Mouse (Mus musculus): ENCODE measurements at regions not wholly inside any gene's neighbourhood (a gene's known extent, or its start where the extent isn't known, plus 50 kb on each side); places are given as distances from the start of the nearest gene placed in this dataset.

DNA sequence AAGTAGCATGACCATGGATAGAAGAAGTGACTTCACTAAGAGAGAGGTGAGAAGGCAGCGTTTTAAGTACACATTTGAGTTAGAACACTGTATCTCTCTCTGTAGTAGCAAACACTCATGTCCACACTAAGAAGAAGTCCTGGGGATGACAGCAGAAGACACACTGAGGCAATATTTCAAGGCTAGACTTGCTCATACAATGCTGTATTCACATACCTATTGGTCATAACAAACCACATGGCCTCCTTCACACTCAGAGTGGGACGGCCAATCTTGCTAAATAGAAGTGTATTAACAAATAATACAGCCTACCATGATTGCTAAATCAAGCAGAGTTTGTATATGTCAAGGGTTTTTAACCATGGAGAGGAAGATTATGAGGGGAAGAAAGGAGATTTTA is 252.5 kb upstream of the Kcnj16 start:
- in situ Hi-C loops (cut with MboI, MseI): no loop called here

DNA sequence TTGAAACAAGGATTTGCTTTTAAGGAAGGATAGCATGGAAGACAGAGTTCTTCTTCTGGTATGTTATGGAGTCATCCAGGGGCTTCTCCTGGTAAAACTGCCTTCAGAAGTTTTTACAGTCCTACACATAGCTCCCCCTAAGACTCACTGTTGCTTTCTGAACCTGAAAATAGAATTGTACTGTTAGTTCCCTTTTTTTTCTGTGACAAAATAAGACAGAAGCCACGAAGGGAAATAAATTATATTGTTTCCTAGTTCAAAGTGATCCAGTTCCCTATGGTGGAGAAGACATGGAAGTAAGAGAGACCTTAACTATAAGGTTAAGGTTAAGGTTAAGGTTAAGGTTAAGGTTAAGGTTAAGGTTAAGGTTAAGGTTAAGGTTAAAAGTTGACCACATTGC is 251.5 kb upstream of the Kcnj16 start:
- in situ Hi-C loops (cut with MboI, MseI): no loop called here

DNA sequence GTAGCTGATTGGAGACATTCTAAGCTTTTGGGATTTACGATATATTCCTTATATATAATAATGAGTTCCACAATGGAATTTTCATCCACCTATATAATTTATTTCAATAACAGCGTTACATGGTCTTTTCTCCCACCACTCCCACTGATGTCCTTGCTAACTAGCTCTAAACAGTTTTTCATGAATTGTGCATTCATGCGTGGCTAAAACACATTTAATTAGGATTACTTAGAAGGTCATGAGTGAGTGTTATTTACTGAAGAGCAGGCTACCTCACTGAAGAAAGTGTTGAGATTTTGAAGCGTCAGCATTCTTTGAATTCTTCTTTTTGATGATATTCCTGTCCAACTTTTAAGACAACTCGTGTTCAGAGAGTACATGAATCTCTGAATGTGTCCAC is 245.1 kb upstream of the Kcnj16 start:
- in situ Hi-C loops (cut with MboI, MseI): no loop called here

DNA sequence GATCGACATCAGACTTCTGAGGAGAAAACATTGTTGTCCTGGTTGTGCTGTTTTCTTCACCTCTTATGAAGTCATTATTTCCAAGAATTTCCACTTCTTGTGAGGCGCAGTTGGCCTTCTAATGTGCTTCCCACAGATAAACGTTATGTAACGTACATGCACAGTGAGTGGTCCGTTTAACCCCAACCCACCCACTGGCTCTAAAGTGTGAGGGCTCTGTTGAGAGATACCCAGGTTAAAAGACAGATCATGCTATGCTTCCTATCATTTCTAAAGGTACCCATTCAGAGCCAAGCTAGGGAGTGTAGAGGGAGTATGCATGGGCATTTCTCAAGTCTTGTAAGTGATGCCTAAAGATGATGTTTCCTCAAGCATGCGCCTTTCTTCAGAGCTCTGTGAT is 243.9 kb upstream of the Kcnj16 start:
- in situ Hi-C loops (cut with MboI, MseI): no loop called here

DNA sequence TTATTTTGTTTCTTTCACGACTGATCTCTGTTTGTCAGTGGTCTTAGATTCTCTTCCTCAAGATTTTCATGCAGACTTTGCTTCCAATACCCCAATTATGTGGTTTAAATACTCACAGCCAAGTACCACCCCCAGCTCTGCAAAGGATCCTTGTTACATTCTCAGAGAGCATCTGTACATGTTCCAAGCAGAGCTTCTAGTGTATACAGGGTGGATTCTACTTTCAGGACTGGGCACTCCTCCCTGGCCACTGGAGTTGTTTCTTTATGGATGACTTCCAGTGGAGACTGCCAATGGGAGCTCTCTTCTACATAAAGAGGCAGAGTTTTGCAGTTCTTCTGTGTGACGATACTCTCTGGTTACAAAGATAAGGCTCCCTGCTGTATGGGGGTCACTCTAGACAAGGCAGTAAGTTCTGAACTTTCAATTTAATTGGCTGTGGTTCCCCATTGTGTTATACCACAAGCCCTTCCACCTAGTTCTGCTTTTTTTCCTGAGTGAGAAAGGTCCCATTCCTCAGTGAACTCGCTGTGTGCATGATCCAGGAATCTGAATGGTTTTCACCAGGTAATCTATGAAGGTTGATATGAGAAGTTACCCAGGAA is 240.4 kb upstream of the Kcnj16 start:
- in situ Hi-C loops (cut with MboI, MseI): no loop called here

DNA sequence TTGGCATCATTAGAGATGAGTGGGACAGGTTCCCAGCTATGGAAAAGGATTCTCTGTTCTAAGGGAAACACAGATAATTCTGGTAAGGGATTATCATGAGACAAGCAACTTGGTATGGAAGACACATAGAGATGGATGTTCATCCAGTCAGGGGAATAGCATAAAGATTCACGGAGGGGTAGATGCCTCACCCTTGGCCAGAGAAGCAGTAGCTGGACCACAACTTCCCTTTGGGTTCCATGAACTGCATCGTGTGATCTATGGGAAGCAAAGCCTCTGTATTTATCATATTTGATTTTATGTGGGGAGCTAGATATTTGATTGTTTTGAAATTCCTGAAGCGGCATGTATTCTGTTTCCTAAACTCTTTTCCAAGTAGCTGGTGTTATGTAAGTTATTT is 236.3 kb upstream of the Kcnj16 start:
- in situ Hi-C loops (cut with MboI, MseI): loop anchor here (10.0 kb wide), 1 partner anchor 707 kb away; no protein-coding TSS in a partner anchor

DNA sequence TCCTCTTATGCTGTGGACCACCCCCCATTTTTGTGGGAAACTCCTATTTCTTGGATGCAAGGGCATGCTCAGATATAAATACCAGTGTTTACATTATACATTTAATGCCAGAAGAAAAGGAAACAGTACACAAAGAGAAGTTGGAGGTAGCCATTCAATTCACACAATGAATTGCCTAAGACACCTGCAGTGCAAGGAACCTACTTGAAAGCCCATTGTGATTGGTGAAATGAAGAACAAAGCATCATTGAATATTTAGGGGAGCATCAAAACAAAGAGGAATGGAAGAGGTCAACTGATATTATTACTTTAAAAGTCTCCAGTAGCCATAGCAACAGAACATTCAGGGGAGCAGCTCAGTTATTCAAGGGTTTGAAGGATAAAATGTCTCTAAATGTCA is 193.7 kb upstream of the Kcnj16 start:
- in situ Hi-C loops (cut with MboI, MseI): no loop called here

DNA sequence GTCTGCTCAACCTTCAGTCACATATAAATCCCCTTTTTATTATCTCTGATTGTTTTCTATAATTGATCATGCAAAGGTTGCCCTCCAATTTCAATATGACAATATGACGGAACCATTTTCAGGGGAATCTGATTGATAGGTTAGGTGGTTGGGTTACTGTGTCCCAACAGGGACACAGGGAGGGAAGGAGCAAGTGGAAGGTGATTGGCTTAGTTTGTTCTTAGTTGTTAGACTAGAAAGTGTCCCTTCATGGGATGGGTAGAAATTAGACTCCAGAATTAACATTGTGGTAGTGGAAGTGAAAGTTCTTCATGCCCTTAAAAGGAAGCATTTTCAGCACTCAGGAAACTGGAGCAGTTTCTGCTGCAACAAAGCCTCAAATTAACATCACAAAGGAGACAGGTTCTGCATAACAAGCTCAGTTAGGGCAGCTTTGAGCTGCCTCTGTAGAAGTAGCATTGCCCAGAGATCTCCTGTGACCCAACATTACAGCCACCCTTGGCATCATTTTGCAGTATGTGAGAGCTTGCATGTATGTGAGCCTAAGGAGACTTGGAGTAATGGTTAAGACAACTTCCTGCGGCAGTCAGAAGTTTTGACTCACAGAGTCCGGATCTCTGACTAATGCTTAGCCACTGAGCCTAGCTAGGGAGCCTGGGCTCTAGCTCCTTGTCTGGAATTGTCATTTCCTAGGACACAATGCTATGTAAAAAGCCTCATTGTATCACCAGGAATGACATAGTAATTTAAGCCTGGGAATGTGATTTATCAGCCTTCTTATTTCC is 186.1 kb upstream of the Kcnj16 start:
- in situ Hi-C loops (cut with MboI, MseI): no loop called here

DNA sequence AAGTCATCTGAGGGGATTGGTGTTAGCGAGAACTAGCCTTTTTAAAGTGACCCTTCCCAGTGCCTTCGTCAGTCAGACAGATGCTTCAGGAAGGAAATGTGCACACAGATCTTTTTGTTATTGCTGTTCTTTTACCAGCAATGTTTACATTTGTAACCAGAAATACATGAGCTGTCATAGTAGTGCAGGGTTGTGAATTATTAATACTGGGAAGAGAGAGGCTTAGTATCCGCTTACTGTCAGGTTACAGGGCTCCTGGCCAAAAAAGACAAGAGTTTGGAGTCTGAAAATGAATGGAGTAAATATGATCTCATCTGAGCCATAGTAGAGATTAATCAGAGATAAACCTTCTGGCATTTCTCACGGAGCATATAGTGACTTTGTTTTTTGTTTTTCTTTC is 178.3 kb upstream of the Kcnj16 start:
- in situ Hi-C loops (cut with MboI, MseI): no loop called here

DNA sequence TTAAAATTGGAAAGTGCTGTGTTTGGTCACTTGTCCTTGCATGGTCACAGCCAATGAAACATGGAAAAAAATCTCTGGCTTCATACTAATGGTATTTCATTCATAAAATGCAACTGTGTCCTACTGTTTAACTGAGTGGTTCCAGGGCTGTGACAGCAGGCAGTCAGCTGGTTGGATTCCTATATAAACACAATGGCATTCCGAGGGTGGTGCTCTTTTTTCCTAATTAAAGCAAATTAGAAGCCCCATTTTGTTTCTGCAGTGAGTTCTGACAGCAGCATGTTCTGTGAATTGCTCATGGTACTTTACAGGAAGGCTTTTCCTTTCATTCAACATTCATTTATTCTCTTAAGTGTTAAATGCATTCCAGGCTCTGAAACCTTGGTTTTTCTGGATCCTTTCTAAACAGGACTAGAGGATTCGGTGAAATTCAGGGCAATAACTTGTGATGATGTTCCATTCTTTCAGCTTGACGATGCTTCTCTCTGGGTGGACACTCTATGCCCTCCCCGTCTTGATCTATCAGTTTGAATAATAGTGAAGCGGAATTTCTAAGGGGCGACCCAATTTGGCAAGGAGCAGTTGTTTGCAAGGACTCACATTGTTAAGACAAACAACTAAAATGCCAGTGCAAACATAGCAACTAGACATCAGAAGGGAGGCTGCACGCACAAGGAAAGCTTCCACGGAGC is 167.8 kb upstream of the Kcnj16 start:
- in situ Hi-C loops (cut with MboI, MseI): no loop called here

DNA sequence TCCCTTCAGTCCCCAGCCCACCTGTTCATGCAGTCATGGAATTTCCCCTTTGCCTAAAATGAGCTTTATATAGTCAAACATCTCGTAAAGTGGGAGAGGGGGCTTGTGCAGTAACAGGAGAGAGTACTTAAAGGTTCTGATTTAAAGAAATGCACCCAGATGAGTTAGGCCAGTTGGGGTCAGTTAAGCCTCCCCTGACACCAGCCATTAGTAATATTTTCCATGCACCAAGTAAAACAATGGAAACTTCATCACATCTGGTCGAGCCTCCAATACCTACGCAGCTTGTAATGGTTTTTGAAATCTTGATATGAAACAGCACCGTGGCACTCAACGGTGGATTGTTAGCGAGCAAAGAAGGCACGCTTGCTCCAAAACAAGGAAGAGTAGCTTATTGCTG is 165.8 kb upstream of the Kcnj16 start:
- in situ Hi-C loops (cut with MboI, MseI): no loop called here

DNA sequence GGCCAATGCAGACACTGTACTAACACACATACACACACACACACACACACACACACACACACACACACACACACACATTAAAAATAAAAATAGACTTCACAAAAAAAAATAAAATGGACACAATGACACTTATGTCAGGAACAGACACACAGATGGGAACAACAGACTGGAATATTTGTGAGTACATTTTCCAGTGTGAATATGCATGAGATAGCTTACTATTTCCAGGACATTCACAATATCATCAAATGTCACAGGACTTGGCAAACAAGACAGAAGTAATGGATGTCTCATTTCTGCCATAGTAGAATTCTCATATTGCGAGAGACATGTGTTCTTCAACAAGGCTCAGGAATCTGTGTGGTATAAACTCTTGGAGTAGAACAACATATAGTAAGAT is 163.8 kb upstream of the Kcnj16 start:
- in situ Hi-C loops (cut with MboI, MseI): no loop called here

DNA sequence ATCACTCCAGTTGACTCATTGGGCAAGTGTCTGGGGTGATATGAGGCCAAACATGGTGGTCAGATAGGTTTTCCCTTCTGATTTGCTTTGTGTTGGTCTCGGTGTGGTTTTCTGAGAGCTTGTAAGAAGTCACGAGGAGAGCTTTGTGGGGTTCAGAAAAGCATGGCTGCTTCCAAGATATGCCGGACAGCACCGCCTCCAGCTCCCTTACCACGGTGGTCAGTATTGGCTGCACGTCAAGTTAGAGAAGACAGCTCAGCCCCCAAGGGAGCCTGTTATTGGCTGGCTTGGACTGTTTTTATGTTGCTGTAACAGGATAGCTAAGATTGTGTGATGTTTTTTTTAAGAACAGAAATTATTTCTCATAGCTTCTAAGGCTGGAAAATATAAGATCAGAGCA is 154.7 kb upstream of the Kcnj16 start:
- in situ Hi-C loops (cut with MboI, MseI): no loop called here

DNA sequence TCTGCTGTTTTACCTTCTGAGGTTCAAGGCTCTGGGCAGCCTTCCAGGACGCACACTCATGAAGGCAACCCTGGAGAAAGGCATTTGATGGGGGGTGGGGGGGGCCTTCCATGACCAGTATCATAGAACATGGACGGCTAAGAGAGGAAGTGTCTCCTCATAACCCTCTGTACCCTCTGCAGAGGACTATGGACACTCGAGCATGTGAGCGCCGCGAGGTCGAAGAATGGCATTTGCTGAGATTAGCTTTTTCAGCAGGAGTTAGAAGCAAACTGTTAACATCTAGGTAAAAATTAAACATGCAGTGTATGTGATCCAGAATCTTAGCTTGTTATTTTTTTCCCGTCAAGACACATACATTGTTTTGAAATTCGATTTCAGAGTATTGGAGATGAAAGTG is 153.1 kb upstream of the Kcnj16 start:
- in situ Hi-C loops (cut with MboI, MseI): no loop called here

DNA sequence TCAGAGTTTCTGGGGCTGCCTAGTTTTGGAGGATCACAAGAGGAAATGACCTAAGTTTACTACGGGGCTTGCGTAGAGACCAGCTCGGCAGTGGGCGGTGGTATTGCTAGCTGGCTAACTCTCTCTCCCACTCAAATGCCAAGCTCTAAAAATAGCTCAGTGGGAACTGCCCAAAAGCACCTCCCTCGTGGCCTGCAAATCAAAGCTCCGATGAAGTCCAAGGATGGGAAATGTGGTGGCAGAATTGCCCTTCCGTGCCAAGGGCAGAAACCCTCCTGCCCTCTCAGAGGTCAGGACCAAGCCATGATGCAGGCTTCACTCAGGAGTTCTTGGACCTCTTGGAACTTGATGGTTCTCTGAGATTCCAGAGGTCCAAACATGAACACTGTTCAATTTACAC is 152.6 kb upstream of the Kcnj16 start:
- in situ Hi-C loops (cut with MboI, MseI): no loop called here

DNA sequence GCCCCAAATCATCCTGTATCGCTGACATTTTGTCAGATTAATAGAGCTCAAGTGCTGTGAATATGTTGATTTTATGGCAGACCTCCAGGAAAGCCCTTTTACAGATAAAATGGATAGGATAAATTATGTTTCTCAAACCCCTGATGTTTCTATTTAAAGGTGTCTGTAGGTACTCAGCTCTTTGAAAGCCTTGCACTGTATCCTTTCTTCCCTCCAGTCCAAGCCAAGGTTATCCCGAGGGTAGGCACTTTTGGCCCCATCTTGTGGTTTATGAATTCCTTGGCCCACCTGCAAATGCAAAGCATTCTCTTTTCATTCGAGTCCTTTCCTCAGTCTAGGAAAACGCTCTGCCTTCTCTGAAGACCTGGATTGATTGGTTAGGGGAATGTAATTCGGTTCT is 139.2 kb upstream of the Kcnj16 start:
- in situ Hi-C loops (cut with MboI, MseI): no loop called here

DNA sequence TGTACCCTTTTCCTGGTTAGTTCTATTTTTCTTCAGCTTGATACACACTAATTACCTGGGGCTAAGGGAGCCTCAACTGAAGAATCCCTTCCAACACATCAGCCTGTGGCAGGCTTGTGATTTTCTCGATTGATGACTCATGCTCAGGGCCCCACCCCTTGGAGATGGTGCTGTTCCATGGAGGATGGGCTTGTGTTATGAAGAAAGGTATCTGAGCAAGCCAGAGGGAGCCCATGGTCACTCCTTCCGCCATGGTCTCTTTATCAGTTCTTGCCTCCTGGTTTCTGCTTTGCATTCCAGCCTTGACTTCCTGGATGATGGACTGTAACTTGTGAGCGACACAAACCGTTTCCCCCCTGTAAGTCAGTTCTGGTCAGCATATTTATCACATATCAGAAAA is 131.1 kb upstream of the Kcnj16 start:
- in situ Hi-C loops (cut with MboI, MseI): no loop called here

DNA sequence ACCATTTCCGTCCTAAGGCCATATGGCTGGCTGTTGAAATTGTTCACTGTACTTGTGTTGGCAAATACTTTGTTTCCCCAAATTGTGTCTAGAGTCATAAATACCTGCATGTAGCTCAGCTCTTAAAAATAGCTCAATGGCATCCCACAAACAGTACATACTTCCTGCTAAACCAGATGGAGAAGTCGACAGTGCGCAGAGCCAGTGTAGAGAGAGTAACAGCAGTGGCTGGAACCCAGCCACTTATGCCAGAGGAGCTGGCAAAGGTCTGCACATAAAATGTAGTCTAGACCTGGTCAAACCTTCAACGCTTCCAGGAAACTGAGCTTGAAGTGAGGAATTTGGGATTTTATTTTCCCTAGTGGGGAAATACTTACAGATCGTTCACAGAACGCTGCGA is 128.5 kb upstream of the Kcnj16 start:
- in situ Hi-C loops (cut with MboI, MseI): no loop called here

DNA sequence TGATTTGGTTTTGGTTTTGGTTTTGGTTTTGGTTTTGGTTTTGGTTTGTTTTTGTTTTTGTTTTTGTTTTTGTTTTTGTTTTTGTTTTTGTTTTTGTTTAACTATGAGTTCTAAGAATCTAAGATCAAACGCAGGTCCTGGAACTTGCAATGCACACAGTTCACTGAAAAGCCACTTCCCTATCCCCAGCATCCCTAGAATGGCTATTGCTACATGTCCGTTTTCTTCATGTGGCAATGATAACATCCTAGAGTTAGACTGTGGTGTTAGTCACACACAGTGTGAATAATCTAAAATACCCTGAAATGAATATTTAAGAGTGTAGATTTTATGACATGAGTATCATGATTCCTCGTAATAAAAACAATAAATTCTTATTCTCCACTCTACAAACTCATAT is 99.5 kb upstream of the Kcnj16 start:
- in situ Hi-C loops (cut with MboI, MseI): no loop called here

DNA sequence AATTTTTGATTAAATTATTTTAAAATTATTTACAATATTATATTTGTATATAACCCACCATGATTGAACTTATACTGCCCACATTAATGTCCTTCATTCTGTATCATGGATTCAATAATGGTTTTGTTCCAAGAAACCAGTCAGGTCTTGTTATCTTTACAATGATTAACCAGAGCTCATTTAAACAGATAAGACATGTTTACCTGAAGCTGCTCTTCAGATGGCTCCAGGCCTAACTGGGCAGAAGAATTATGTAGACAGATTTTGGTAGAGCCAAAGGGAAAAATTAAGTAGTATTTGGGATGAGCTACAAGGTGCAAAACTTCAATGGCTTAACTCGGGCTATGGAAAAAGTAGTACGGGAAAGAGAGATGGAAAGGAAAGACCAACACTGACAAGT is 97.7 kb upstream of the Kcnj16 start:
- in situ Hi-C loops (cut with MboI, MseI): no loop called here

DNA sequence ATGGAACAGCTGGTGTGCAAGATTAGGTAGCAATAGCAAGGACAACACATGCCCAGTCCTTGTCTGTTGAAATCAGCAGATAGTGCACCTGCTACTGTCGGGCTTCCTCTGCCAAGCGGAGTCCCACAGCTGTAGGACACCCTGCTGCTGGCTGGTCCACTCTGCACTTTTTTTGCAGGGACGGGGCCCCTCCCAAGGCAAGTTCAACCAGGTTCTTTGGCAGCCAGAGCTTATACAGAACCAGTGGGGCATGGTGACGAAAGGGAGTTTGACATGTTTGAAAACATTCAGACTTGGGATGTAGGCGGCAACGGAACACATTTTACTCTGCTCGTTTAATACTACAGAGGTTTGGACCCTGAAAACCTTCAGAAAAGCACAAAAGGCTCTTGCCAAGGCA is 93.2 kb upstream of the Kcnj16 start:
- in situ Hi-C loops (cut with MboI, MseI): loop anchor here (25.0 kb wide), 1 partner anchor 512 kb away; no protein-coding TSS in a partner anchor

DNA sequence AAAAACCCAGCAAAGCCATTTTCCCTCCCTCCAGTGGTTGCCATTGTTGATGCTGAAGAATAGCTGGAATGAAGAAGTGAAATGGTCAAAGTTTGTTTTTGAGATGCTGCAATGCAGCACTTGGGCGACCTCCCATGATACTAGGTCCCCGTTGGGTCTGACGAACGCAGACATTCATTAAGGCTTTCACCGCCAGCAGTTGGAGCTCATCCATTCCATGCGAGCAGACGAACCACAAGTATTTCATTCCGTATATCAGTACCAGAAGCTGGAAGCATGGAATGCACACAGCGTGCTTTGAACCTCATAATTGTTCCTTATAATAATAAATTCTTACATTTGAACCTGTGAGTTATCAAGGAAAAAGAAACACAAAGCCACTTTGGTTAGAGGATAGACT is 86.9 kb upstream of the Kcnj16 start:
- in situ Hi-C loops (cut with MboI, MseI): loop anchor here (25.0 kb wide), 1 partner anchor 519 kb away; no protein-coding TSS in a partner anchor
